Mouse (Mus musculus): ENCODE data around the gene Optc.

GRCm38 (mm10) chr1:133933301-133934195, 25.7 kb upstream of the Optc start:
- no peak for TF ChIP-seq CTCF (IDR thresholded peaks at IDR 0.05; ENCODE audit: low read depth)
- TF ChIP-seq EP300 (optimal IDR thresholded peaks at IDR 0.05), result no peak

All from stomach, postnatal 0 days (tissue).